Mouse (Mus musculus): Measurements from ENCODE around the gene 4931406P16Rik. TPM values are rescaled to one million over a fixed set of nuclear protein-coding genes. Genes with fewer than 3 reads are reported as not detected.

4931406P16Rik gene
- polyA plus RNA-seq, 1 experiment from 2014 or later: 27.8 TPM

Other genes with a start within 250 kb of the 4931406P16Rik start
- gene Scgb1b30, start 218.1 kb downstream of the 4931406P16Rik start, polyA plus RNA-seq (2016; fragmentation: Nextera tagmentation; extraction: Ambion mirVana): not detected in 2 replicates
- 8.4 and 8.8 TPM in 2 replicates for gene Wtip, start 180.3 kb downstream of the 4931406P16Rik start, polyA plus RNA-seq (2016; fragmentation: Nextera tagmentation; extraction: Ambion mirVana)
- 275 and 276 TPM in 2 replicates for gene Uba2, start 144.0 kb downstream of the 4931406P16Rik start, polyA plus RNA-seq (2016; fragmentation: Nextera tagmentation; extraction: Ambion mirVana)
- 72.2 and 75.0 TPM in 2 replicates for gene Pdcd2l, start 116.9 kb downstream of the 4931406P16Rik start, polyA plus RNA-seq (2016; fragmentation: Nextera tagmentation; extraction: Ambion mirVana)
- gene Gpi1, start 83.2 kb downstream of the 4931406P16Rik start, polyA plus RNA-seq (2016; fragmentation: Nextera tagmentation; extraction: Ambion mirVana): 243 and 262 TPM in 2 replicates
- gene Gm6096, start 62.5 kb downstream of the 4931406P16Rik start, polyA plus RNA-seq (2016; fragmentation: Nextera tagmentation; extraction: Ambion mirVana): 0.89 TPM in 1 of 2 replicates, not detected in the other
- gene Lsm14a, start 79.8 kb upstream of the 4931406P16Rik start, polyA plus RNA-seq (2016; fragmentation: Nextera tagmentation; extraction: Ambion mirVana): 116 and 124 TPM in 2 replicates

All from limb, embryonic 12.5 days (tissue).